17 mouse cellular contexts compared by ENCODE assay signal in the genomic region with DNA sequence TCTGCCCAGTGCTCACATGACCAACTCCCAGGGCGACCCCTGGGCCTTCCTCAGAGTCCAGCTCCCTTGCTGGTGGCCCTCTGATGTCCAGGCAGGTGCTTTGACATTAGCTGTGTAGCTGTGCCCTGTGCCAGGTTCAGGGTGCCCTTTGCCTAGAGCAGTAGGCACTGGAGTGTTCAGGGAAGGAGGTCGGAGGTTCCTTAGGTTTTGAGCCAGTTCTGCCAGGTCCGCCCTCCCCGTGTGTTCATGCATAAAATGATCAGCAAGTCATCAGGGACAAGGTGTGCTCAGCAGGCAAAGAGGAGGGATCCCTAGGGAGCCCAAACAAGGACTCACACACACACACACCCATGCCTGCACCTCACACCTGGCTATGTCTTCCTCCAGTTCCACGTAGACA. TPM values are rescaled to one million over a fixed set of nuclear protein-coding genes. Genes with fewer than 3 reads are reported as not detected.
DNase-seq lines count a peak whose midpoint lies in the region; ATAC-seq lines count a peak whose summit lies in the region.
"Had no signal": no experiment of that assay in that cellular context is flagged by ENCODE, and none has a peak within 500 bp of the region (broad histone marks: within the 10 kb centered on the region; RNA-seq: fewer than 3 reads in every experiment).

No protein-coding gene starts in this region.

- peak overlapping the region; percentile 8; the same call in 1 of the 2 replicates for H3K9ac ChIP-seq in lung, embryonic 16.5 days (ENCODE audit: low read length)
- H3K9ac ChIP-seq: heart, embryonic 15.5 days; limb, embryonic 13.5 days; liver, embryonic 14.5 days; neural tube, embryonic 13.5 days had no signal

- peaks cover 10% of the 10 kb centered on the region; the same call in 1 of the 2 replicates for H3K4me1 ChIP-seq in heart, embryonic 10.5 days
- peaks cover 12% of the 10 kb centered on the region for H3K4me1 ChIP-seq in lung, embryonic 16.5 days (replicated peaks; ENCODE audit: control insufficient read depth, insufficient read depth, low read length)
- H3K4me1 ChIP-seq: neural tube, embryonic 13.5 days had no signal

- 0 out of 2 replicates have a peak, but pooled peaks cover 2% of the 10 kb centered on the region for H3K36me3 ChIP-seq in heart, embryonic 10.5 days
- no peaks in the 10 kb centered on the region for H3K36me3 ChIP-seq in lung, embryonic 16.5 days (ENCODE audit: control insufficient read depth, insufficient read depth, low read length)
- H3K36me3 ChIP-seq: heart, embryonic 15.5 days; limb, embryonic 13.5 days; neural tube, embryonic 13.5 days had no signal

- no peak overlapping the region for H3K4me2 ChIP-seq in lung, embryonic 16.5 days (ENCODE audit: low read depth, low read length)
- H3K4me2 ChIP-seq: heart, embryonic 15.5 days; limb, embryonic 13.5 days; neural tube, embryonic 13.5 days had no signal

- ATAC-seq in lung, embryonic 16.5 days (ENCODE audit: low read depth) = no peak
- no peak for ATAC-seq in cerebellum, adult (ENCODE audit: insufficient number of reproducible peaks, low FRiP score, low TSS enrichment)
- ATAC-seq: hindbrain, postnatal 0 days had no signal

- no peak overlapping the region for H3K4me3 ChIP-seq in heart, embryonic 10.5 days
- H3K4me3 ChIP-seq in lung, embryonic 16.5 days (ENCODE audit: low read length) = no peak overlapping the region
- H3K4me3 ChIP-seq: heart, embryonic 15.5 days; limb, embryonic 13.5 days; megakaryocyte, embryonic 14.5 days; neural tube, embryonic 13.5 days had no signal

- peaks cover 6% of the 10 kb centered on the region; the same call in 1 of the 2 replicates for H3K27me3 ChIP-seq in heart, embryonic 10.5 days (ENCODE audit: insufficient read depth, poor library complexity, severe bottlenecking)
- no peaks in the 10 kb centered on the region for H3K27me3 ChIP-seq in lung, embryonic 16.5 days (ENCODE audit: control insufficient read depth, insufficient read depth, low read depth, low read length)
- H3K27me3 ChIP-seq: heart, embryonic 15.5 days; limb, embryonic 13.5 days; neural tube, embryonic 13.5 days had no signal

- WGBS in heart, embryonic 10.5 days = 74% methylated on average over 5 of the region's 5 CpGs
- 78% methylated on average over 5 of the region's 5 CpGs for WGBS in lung, embryonic 16.5 days

- H3K9me3 ChIP-seq in heart, embryonic 10.5 days = no peaks in the 10 kb centered on the region
- H3K9me3 ChIP-seq in lung, embryonic 16.5 days (ENCODE audit: control insufficient read depth, low read length) = no peaks in the 10 kb centered on the region
- H3K9me3 ChIP-seq: heart, embryonic 15.5 days; limb, embryonic 13.5 days; neural tube, embryonic 13.5 days had no signal

- DNase-seq in heart, embryonic 10.5 days (ENCODE audit: low spot score) = no peak
- no peak for DNase-seq in heart, adult 11 months
- no peak for DNase-seq in lung, postnatal 4 days
- peak; percentile 65 to 89 for DNase-seq in kidney, postnatal 25 days
- DNase-seq in B cell, adult 2 months = no peak
- DNase-seq: cerebellum, postnatal 10 days; lung, postnatal 10 days; midbrain, embryonic 14.5 days had no signal

- peak overlapping the region; percentile 19 for H3K27ac ChIP-seq in heart, embryonic 10.5 days
- H3K27ac ChIP-seq in lung, embryonic 16.5 days (ENCODE audit: low read length) = peak overlapping the region; percentile 86; the same call in 1 of the 2 replicates
- H3K27ac ChIP-seq: hindbrain, postnatal 0 days; limb, embryonic 13.5 days; liver, embryonic 14.5 days; neural tube, embryonic 13.5 days had no signal

RNA-seq across cellular contexts. Expression of a gene that starts 15.0 kb away (rescaled TPM):
- 0.62 and 1.2 TPM in 2 replicates for polyA plus RNA-seq in heart, embryonic 10.5 days (2016; fragmentation: Nextera tagmentation; extraction: Ambion mirVana)
- polyA plus RNA-seq in lung, embryonic 16.5 days (2015; fragmentation: Nextera tagmentation; extraction: Ambion mirVana) = 3.3 and 3.6 TPM in 2 replicates

RNA-seq across cellular contexts. Expression of a gene that starts 45.5 kb away (rescaled TPM):
- 0.11 and 0.44 TPM in 2 replicates for polyA plus RNA-seq in heart, embryonic 10.5 days (2016; fragmentation: Nextera tagmentation; extraction: Ambion mirVana)
- polyA plus RNA-seq in lung, embryonic 16.5 days (2015; fragmentation: Nextera tagmentation; extraction: Ambion mirVana) = 0.24 and 0.28 TPM in 2 replicates
- polyA plus RNA-seq: C2C12; liver, embryonic 14.5 days; neural tube, embryonic 13.5 days had no signal

RNA-seq across cellular contexts. Expression of a gene that starts 51.9 kb away (rescaled TPM):
- 5.2 and 6.3 TPM in 2 replicates for polyA plus RNA-seq in heart, embryonic 10.5 days (2016; fragmentation: Nextera tagmentation; extraction: Ambion mirVana)
- polyA plus RNA-seq in lung, embryonic 16.5 days (2015; fragmentation: Nextera tagmentation; extraction: Ambion mirVana) = 11.6 and 11.8 TPM in 2 replicates

Comparison
In these comparisons a context has a peak if more than half of its experiments do, and no peak if none do; other contexts are left out.
1. DNase-seq: peak in kidney, postnatal 25 days (2 of 2); none in heart, embryonic 10.5 days (single experiment), heart, adult 11 months (single experiment), lung, postnatal 4 days (0 of 2) and B cell, adult 2 months (0 of 2).